Mouse (Mus musculus) urinary bladder, adult 18-20 months (tissue): ENCODE results near the gene Gm13691.
A peak's percentile ranks its signal among the peaks of the same experiment; 100 is the strongest.
"Not testable (repeated sequence)": the region's sequence is repeated elsewhere in the genome, so short reads cannot be mapped to it uniquely, and the experiment has no call there.

Experiments
- DNase-seq, 2 experiments: peaks; one replicate each; pipeline ENCODE4 v3.0.0; 2022; ENCODE audit warnings: low spot score in 2 of 2, mixed read lengths in 2 of 2

Gene Gm13691

DNA sequence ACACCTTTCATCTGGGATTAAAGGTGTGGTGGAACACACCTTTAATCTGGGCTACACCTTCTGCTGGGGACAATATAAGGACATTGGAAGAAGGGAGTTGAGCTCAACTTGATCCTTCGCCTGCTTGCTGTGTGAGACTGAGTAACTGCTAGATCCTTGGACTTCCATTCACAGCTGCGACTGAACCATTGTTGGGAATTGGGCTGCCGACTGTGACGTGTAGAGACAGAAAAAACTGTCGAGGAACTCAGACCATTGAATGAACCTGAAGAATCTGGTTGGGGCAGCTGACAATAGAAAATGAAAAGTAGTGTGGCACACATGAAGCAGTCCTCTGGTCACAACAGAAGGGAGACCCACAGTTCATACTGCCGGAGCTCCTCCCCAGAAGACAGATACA, at the start of gene Gm13691:
TSS of gene Gm13691 (plus strand) at position 301 of the 400 bp plus-strand sequence.
- not testable (repeated sequence) for DNase-seq

DNA sequence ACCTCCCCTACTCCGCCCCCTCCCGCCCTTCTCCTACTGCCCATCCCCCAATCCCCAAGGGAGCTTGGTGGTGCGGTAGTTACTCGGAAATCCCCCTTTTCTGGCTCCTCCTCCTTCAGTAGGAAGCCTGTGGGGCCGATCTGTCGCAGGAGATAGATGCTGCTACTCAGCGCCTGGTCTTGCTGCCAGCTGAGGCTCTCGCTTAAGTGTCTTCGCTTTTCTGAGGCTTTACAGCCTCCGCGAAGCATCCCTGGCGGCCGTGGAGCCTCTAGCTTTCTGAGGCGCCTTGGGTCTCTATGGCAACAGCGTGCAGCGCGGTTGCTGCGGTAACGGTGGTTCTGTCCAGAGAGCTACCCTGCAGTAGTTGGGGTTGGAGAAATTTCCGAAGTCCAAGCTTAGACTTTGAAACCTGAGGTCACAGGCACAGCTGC, 49.4 kb upstream of the Gm13691 start, which contains the start of gene Zswim2:
TSS of gene Zswim2 (minus strand) at position 298 of the 431 bp plus-strand sequence.
- DNase-seq: peak in 1 of 2 experiments; percentile 1

- DNase-seq: no peak
These were observed 49.0 kb upstream of the Gm13691 start for GRCm38 (mm10) chr2:83941378-83941777.

DNA sequence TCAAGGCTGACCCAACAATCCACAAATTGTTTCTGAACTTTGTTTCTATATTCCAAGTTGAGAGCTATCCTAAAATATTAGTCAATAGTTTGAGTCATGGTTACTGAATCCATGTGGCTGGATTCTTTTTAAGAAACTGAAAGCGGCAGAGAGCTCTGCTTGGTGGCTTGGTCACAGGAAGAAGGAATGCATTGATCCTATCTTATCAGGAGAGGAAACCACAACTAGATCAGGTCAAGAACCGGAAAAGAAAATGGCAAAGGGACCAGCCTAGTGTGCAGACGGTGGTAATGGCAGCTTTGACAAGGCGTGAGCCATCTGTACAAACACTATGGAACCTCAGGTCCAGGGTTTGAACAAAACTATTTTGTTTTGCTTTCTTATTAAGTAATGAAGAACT, 48.6 kb upstream of the Gm13691 start:
- DNase-seq: no peak

GRCm38 (mm10) chr2:83955393-83955792, 35.0 kb upstream of the Gm13691 start, which contains the start of gene Gm13698:
TSS of gene Gm13698 (plus strand) at chr2:83955693.
- not testable (repeated sequence) for DNase-seq

GRCm38 (mm10) chr2:83961203-83961602, 29.1 kb upstream of the Gm13691 start, which contains the start of gene Gm13693:
TSS of gene Gm13693 (plus strand) at chr2:83961503.
- not testable (repeated sequence) for DNase-seq

- not testable (repeated sequence) for DNase-seq
These were observed 23.3 kb upstream of the Gm13691 start, which contains the start of gene Gm13695 for GRCm38 (mm10) chr2:83967013-83967412. TSS of gene Gm13695 (plus strand) at chr2:83967313.

DNA sequence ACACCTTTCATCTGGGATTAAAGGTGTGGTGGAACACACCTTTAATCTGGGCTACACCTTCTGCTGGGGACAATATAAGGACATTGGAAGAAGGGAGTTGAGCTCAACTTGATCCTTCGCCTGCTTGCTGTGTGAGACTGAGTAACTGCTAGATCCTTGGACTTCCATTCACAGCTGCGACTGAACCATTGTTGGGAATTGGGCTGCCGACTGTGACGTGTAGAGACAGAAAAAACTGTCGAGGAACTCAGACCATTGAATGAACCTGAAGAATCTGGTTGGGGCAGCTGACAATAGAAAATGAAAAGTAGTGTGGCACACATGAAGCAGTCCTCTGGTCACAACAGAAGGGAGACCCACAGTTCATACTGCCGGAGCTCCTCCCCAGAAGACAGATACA, 17.5 kb upstream of the Gm13691 start, which contains the start of gene Gm13696:
TSS of gene Gm13696 (plus strand) at position 301 of the 400 bp plus-strand sequence.
- not testable (repeated sequence) for DNase-seq

GRCm38 (mm10) chr2:83978633-83979032, 11.7 kb upstream of the Gm13691 start, which contains the start of gene Gm13694:
TSS of gene Gm13694 (plus strand) at chr2:83978933.
- DNase-seq: not testable (repeated sequence)

DNA sequence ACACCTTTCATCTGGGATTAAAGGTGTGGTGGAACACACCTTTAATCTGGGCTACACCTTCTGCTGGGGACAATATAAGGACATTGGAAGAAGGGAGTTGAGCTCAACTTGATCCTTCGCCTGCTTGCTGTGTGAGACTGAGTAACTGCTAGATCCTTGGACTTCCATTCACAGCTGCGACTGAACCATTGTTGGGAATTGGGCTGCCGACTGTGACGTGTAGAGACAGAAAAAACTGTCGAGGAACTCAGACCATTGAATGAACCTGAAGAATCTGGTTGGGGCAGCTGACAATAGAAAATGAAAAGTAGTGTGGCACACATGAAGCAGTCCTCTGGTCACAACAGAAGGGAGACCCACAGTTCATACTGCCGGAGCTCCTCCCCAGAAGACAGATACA, 5.9 kb upstream of the Gm13691 start, which contains the start of gene Gm13697:
TSS of gene Gm13697 (plus strand) at position 301 of the 400 bp plus-strand sequence.
- DNase-seq: not testable (repeated sequence)

DNA sequence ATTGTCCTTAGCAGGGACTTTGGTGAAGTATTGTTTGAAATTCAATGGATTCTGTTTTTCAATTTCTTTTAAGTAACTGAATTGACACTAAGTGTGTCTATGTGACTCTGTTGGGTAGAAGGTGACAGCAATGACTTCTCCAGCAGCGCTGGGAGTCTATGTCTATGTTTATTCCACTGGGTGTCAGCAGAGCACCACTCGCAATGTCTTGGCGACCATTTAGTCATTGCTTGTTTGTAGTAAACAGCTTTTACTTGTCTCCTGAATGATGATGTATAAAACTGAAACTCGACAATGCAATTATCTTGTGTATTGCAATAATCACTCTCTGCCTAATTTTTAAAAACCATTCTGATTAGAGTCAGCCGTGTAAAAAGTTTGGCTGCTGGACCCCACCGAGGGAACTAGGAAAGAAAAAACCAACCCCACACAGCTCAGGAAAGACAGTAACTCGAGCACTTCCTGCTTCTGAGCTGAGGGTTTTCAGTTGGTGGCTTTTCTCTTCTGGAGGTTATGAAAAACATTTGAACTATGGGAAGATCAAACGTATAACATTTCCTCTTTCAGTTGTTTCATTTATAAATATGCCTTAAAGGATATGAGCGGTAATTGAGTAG, 3.4 kb downstream of the Gm13691 start:
- DNase-seq: not testable (repeated sequence)

- DNase-seq: not testable (repeated sequence)
These were observed 4.2 kb downstream of the Gm13691 start for GRCm38 (mm10) chr2:83994526-83994925.

DNA sequence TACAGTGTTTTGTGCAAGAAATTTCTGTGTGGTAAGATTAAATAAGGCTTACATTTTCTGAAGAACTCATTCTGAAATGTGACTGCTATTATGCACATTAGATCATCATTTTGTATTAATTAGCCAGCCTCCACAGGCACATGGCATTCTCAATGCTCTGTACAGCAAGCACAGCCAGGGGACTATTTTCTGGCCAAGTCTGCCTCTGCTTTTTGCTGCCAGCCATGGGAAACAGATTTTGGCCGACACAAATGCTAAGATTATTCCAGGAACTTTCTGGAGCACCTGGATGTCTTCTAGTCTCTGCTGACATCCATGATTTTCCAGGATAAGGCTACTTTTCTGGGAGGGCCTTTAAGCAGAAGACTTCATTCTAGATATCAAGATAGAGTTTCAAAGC, 18.6 kb downstream of the Gm13691 start:
- no peak for DNase-seq

- no peak for DNase-seq
These were observed 19.5 kb downstream of the Gm13691 start for GRCm38 (mm10) chr2:84009818-84010217.

- DNase-seq: no peak
These were observed 24.2 kb downstream of the Gm13691 start for GRCm38 (mm10) chr2:84014572-84014971.

DNA sequence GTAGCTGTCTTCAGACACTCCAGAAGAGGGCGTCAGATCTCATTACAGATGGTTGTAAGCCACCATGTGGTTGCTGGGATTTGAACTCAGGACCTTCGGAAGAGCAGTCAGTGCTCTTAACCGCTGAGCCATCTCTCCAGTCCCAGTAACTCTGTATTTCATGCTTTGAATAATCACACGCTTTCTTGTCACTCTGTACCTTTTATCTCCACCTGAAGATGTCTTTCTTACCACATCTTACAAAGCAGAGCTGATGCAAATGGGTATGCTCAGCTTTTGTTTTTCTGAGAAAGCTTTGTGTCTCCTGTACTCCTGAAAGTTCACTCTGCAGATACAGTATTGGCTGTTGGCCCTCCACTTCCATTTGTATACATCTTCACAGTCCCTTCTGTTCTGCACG, 25.9 kb downstream of the Gm13691 start:
- not testable (repeated sequence) for DNase-seq

DNA sequence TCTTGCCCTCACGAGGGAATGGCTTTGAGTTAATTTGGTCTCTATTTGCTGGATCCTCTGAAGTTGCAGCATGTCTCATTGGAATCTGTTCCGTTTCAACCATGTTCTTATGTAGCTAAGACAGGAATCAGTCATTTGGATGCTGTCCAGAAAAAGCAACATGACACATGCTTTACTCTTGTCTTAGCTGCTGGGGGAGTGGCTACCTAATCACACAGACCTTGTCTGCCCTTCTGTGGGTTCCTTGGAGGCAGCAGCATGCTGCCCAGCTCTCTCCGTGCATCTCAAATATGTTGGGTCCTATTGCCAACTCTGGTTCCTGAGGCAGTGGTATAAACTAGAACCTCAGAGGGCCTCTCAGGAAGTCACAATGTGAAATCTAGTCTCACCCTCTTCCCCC, 28.0 kb downstream of the Gm13691 start:
- no peak for DNase-seq

- no peak for DNase-seq
These were observed 29.4 kb downstream of the Gm13691 start for GRCm38 (mm10) chr2:84019519-84020305.

GRCm38 (mm10) chr2:84021930-84022329, 31.6 kb downstream of the Gm13691 start:
- no peak for DNase-seq

- peak in 1 of 2 experiments; percentile 25 for DNase-seq
These were observed 32.6 kb downstream of the Gm13691 start for GRCm38 (mm10) chr2:84022905-84023304.

- no peak for DNase-seq
These were observed 33.0 kb downstream of the Gm13691 start for GRCm38 (mm10) chr2:84023319-84023718.

DNA sequence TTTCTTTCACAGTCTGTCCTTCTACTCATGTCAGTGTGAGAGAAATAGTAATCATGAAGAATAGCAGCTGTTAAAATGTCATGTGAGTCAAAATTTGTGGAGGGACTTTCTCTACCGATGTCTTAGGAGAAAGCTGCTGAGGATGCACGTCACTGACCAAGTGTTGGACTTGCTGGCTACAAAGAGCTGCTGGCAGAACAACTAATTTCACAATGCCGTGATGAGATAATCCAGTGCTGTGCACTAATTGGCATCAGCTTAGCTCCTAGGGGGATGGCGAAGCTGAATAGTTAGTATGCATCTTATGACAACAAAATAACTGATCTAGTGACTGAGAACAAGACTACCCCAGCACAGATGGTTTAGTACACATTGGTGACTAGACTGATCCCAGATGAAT, 34.9 kb downstream of the Gm13691 start:
- peak in 1 of 2 experiments; percentile 25 for DNase-seq
